Mouse (Mus musculus): ENCODE data around the gene Gab1. TPM values are rescaled to one million over a fixed set of nuclear protein-coding genes. Genes with fewer than 3 reads are reported as not detected.

Gab1 gene
- polyA plus RNA-seq, 1 experiment from 2014 or later = 14.7 TPM

- H3K27ac ChIP-seq (ENCODE audit: low read length) = no peak overlapping the region
- WGBS = 61% methylated on average over 4 of the region's 4 CpGs
- no peaks in the 10 kb centered on the region for H3K27me3 ChIP-seq (ENCODE audit: insufficient read depth, low read length)
- H3K4me3 ChIP-seq (ENCODE audit: low read length) = no peak overlapping the region
- no peak overlapping the region for H3K4me2 ChIP-seq (replicated peaks; ENCODE audit: low read depth, low read length)
- peaks cover 58% of the 10 kb centered on the region for H3K4me1 ChIP-seq (ENCODE audit: insufficient read depth, low read length)
- no peaks in the 10 kb centered on the region for H3K36me3 ChIP-seq (ENCODE audit: insufficient read depth, low read length)
- no peak for ATAC-seq (ENCODE audit: low FRiP score, low TSS enrichment)
- no peaks in the 10 kb centered on the region for H3K9me3 ChIP-seq (ENCODE audit: low read length)
- H3K9ac ChIP-seq (replicated peaks; ENCODE audit: low read length) = no peak overlapping the region
Observed at GRCm38 (mm10) chr8:80834443-80834842, 45.9 kb downstream of the Gab1 start.

- ATAC-seq (ENCODE audit: low FRiP score, low TSS enrichment) = no peak
- no peak overlapping the region for H3K4me2 ChIP-seq (replicated peaks; ENCODE audit: low read depth, low read length)
- H3K4me3 ChIP-seq (ENCODE audit: low read length) = no peak overlapping the region
- no peaks in the 10 kb centered on the region for H3K27me3 ChIP-seq (ENCODE audit: insufficient read depth, low read length)
- no peak overlapping the region for H3K9ac ChIP-seq (replicated peaks; ENCODE audit: low read length)
- peaks cover 53% of the 10 kb centered on the region for H3K4me1 ChIP-seq (ENCODE audit: insufficient read depth, low read length)
- H3K36me3 ChIP-seq (ENCODE audit: insufficient read depth, low read length) = no peaks in the 10 kb centered on the region
- H3K27ac ChIP-seq (ENCODE audit: low read length) = no peak overlapping the region
- no peaks in the 10 kb centered on the region for H3K9me3 ChIP-seq (ENCODE audit: low read length)
Observed at GRCm38 (mm10) chr8:80832534-80832933, 47.8 kb downstream of the Gab1 start.

GRCm38 (mm10) chr8:80831876-80832524 lies 48.3 kb downstream of the Gab1 start:
- 84% methylated on average over 5 of the region's 5 CpGs for WGBS
- no peak overlapping the region for H3K27ac ChIP-seq (ENCODE audit: low read length)
- H3K4me1 ChIP-seq (ENCODE audit: insufficient read depth, low read length) = peaks cover 55% of the 10 kb centered on the region

GRCm38 (mm10) chr8:80830724-80831566 lies 49.4 kb downstream of the Gab1 start:
- 52% methylated on average over 11 of the region's 11 CpGs for WGBS
- Histone ChIP-seq H3K36me3 (ENCODE audit: insufficient read depth, low read length) (no peaks in the 10 kb centered on the region), H3K9ac (replicated peaks; ENCODE audit: low read length) (0 out of 2 replicates have a peak overlapping the region, but pooled peaks have one; percentile 29), H3K4me1 (ENCODE audit: insufficient read depth, low read length) (peaks cover 62% of the 10 kb centered on the region), H3K27ac (ENCODE audit: low read length) (peak overlapping the region; percentile 68), H3K4me3 (ENCODE audit: low read length) (no peak overlapping the region), H3K4me2 (replicated peaks; ENCODE audit: low read depth, low read length) (0 out of 2 replicates have a peak overlapping the region, but pooled peaks have one; percentile 5), H3K27me3 (ENCODE audit: insufficient read depth, low read length) (no peaks in the 10 kb centered on the region), H3K9me3 (ENCODE audit: low read length) (no peaks in the 10 kb centered on the region)
- ATAC-seq (ENCODE audit: low FRiP score, low TSS enrichment) = peak; percentile 29; the same call in 1 of the 2 replicates

More at GRCm38 (mm10) chr8:80831876-80832524, 48.3 kb downstream of the Gab1 start:
- ATAC-seq (ENCODE audit: low FRiP score, low TSS enrichment) = no peak
- H3K4me2 ChIP-seq (replicated peaks; ENCODE audit: low read depth, low read length) = no peak overlapping the region
- no peaks in the 10 kb centered on the region for H3K9me3 ChIP-seq (ENCODE audit: low read length)
- no peaks in the 10 kb centered on the region for H3K36me3 ChIP-seq (ENCODE audit: insufficient read depth, low read length)
- no peak overlapping the region for H3K4me3 ChIP-seq (ENCODE audit: low read length)
- H3K9ac ChIP-seq (replicated peaks; ENCODE audit: low read length) = no peak overlapping the region
- H3K27me3 ChIP-seq (ENCODE audit: insufficient read depth, low read length) = no peaks in the 10 kb centered on the region

GRCm38 (mm10) chr8:80830141-80830540 lies 50.2 kb downstream of the Gab1 start:
- Histone ChIP-seq H3K27me3 (ENCODE audit: insufficient read depth, low read length) (no peaks in the 10 kb centered on the region), H3K27ac (ENCODE audit: low read length) (peak overlapping the region; percentile 41; the same call in 1 of the 2 replicates), H3K9ac (replicated peaks; ENCODE audit: low read length) (0 out of 2 replicates have a peak overlapping the region, but pooled peaks have one; percentile 29), H3K9me3 (ENCODE audit: low read length) (no peaks in the 10 kb centered on the region), H3K4me2 (replicated peaks; ENCODE audit: low read depth, low read length) (no peak overlapping the region), H3K4me3 (ENCODE audit: low read length) (no peak overlapping the region), H3K4me1 (ENCODE audit: insufficient read depth, low read length) (peaks cover 63% of the 10 kb centered on the region), H3K36me3 (ENCODE audit: insufficient read depth, low read length) (no peaks in the 10 kb centered on the region)
- no peak for ATAC-seq (ENCODE audit: low FRiP score, low TSS enrichment)
- WGBS = 38% methylated on average over 7 of the region's 7 CpGs

GRCm38 (mm10) chr8:80826996-80827395 lies 53.3 kb downstream of the Gab1 start:
- no peak overlapping the region for H3K4me3 ChIP-seq (ENCODE audit: low read length)
- no peaks in the 10 kb centered on the region for H3K36me3 ChIP-seq (ENCODE audit: insufficient read depth, low read length)
- no peak overlapping the region for H3K9ac ChIP-seq (replicated peaks; ENCODE audit: low read length)
- H3K4me1 ChIP-seq (ENCODE audit: insufficient read depth, low read length) = peaks cover 68% of the 10 kb centered on the region
- no peak overlapping the region for H3K27ac ChIP-seq (ENCODE audit: low read length)
- no peaks in the 10 kb centered on the region for H3K9me3 ChIP-seq (ENCODE audit: low read length)
- H3K4me2 ChIP-seq (replicated peaks; ENCODE audit: low read depth, low read length) = no peak overlapping the region
- no peak for ATAC-seq (ENCODE audit: low FRiP score, low TSS enrichment)
- 62% methylated on average over 7 of the region's 7 CpGs for WGBS
- H3K27me3 ChIP-seq (ENCODE audit: insufficient read depth, low read length) = no peaks in the 10 kb centered on the region

- H3K4me1 ChIP-seq (ENCODE audit: insufficient read depth, low read length) = peaks cover 60% of the 10 kb centered on the region
- ATAC-seq (ENCODE audit: low FRiP score, low TSS enrichment) = no peak
- no peak overlapping the region for H3K27ac ChIP-seq (ENCODE audit: low read length)
- H3K4me3 ChIP-seq (ENCODE audit: low read length) = no peak overlapping the region
- H3K9me3 ChIP-seq (ENCODE audit: low read length) = no peaks in the 10 kb centered on the region
- WGBS = 67% methylated on average over 4 of the region's 4 CpGs
- H3K9ac ChIP-seq (replicated peaks; ENCODE audit: low read length) = no peak overlapping the region
- H3K27me3 ChIP-seq (ENCODE audit: insufficient read depth, low read length) = no peaks in the 10 kb centered on the region
- no peaks in the 10 kb centered on the region for H3K36me3 ChIP-seq (ENCODE audit: insufficient read depth, low read length)
- no peak overlapping the region for H3K4me2 ChIP-seq (replicated peaks; ENCODE audit: low read depth, low read length)
Observed at GRCm38 (mm10) chr8:80825136-80825535, 55.2 kb downstream of the Gab1 start.

- Histone ChIP-seq H3K36me3 (ENCODE audit: insufficient read depth, low read length) (no peaks in the 10 kb centered on the region), H3K9ac (replicated peaks; ENCODE audit: low read length) (no peak overlapping the region), H3K27ac (ENCODE audit: low read length) (peak overlapping the region; percentile 51; the same call in 1 of the 2 replicates), H3K4me3 (ENCODE audit: low read length) (no peak overlapping the region), H3K4me1 (ENCODE audit: insufficient read depth, low read length) (peaks cover 55% of the 10 kb centered on the region), H3K4me2 (replicated peaks; ENCODE audit: low read depth, low read length) (no peak overlapping the region), H3K27me3 (ENCODE audit: insufficient read depth, low read length) (no peaks in the 10 kb centered on the region), H3K9me3 (ENCODE audit: low read length) (no peaks in the 10 kb centered on the region)
- 34% methylated on average over 5 of the region's 5 CpGs for WGBS
- ATAC-seq (ENCODE audit: low FRiP score, low TSS enrichment) = no peak
Observed at GRCm38 (mm10) chr8:80824426-80824825, 55.9 kb downstream of the Gab1 start.

- Histone ChIP-seq H3K4me1 (ENCODE audit: insufficient read depth, low read length) (peaks cover 61% of the 10 kb centered on the region), H3K4me2 (replicated peaks; ENCODE audit: low read depth, low read length) (no peak overlapping the region), H3K27me3 (ENCODE audit: insufficient read depth, low read length) (no peaks in the 10 kb centered on the region), H3K27ac (ENCODE audit: low read length) (peak overlapping the region; percentile 14; the same call in 1 of the 2 replicates), H3K36me3 (ENCODE audit: insufficient read depth, low read length) (no peaks in the 10 kb centered on the region), H3K4me3 (ENCODE audit: low read length) (no peak overlapping the region), H3K9me3 (ENCODE audit: low read length) (no peaks in the 10 kb centered on the region), H3K9ac (replicated peaks; ENCODE audit: low read length) (no peak overlapping the region)
- WGBS = 55% methylated on average over 5 of the region's 5 CpGs
- ATAC-seq (ENCODE audit: low FRiP score, low TSS enrichment) = peak; percentile 68
Observed at GRCm38 (mm10) chr8:80823250-80823649, 57.1 kb downstream of the Gab1 start.
